Mouse (Mus musculus) hindbrain, embryonic 14.5 days (tissue): ENCODE data around the gene Brpf1. TPM values are rescaled to one million over a fixed set of nuclear protein-coding genes. Genes with fewer than 3 reads are reported as not detected.

Experiments
- ATAC-seq: fragments of 200-750 bp; cut with Nextera tagmentation; 2 replicates; pipeline ENCODE4 v1.8.0; 2017; ENCODE audit warnings: moderate number of reproducible peaks, mild to moderate bottlenecking, moderate TSS enrichment, moderate library complexity; ENCODE audit not compliant: low FRiP score
- DNase-seq: peaks from one replicate; pipeline ENCODE4 v3.0.0-alpha.2; 2015; ENCODE audit warnings: low spot score
- H3K27ac ChIP-seq: fragments of 300-500 bp; sonication (generic); 2 replicates; pipeline ENCODE4 v1.5.1; 2014; ENCODE audit warnings: mild to moderate bottlenecking, moderate library complexity
- H3K27me3 ChIP-seq: fragments of 300-500 bp; sonication (generic); 2 replicates; pipeline ENCODE4 v1.6.1; 2014; ENCODE audit warnings: mild to moderate bottlenecking, low read length, mixed read lengths; ENCODE audit not compliant: control insufficient read depth, insufficient read depth
- H3K36me3 ChIP-seq: fragments of 300-500 bp; sonication (generic); replicated peaks from 2 replicates; pipeline ENCODE4 v1.6.1; 2014; ENCODE audit not compliant: control insufficient read depth, insufficient read depth
- H3K4me1 ChIP-seq: fragments of 300-500 bp; sonication (generic); replicated peaks from 2 replicates; pipeline ENCODE4 v1.6.1; 2014; ENCODE audit warnings: antibody characterized with exemption, low read length, mixed read lengths; ENCODE audit not compliant: control insufficient read depth, insufficient read depth
- H3K4me2 ChIP-seq: fragments of 300-500 bp; sonication (generic); replicated peaks from 2 replicates; pipeline ENCODE4 v1.6.1; 2014; ENCODE audit warnings: mild to moderate bottlenecking, moderate library complexity
- H3K4me3 ChIP-seq: fragments of 300-500 bp; sonication (generic); replicated peaks from 2 replicates; pipeline ENCODE4 v1.5.1; 2014; ENCODE audit warnings: mild to moderate bottlenecking, low read length
- H3K9ac ChIP-seq: fragments of 300-500 bp; sonication (generic); 2 replicates; pipeline ENCODE4 v1.6.1; 2014
- H3K9me3 ChIP-seq: fragments of 300-500 bp; sonication (generic); 2 replicates; pipeline ENCODE4 v1.6.1; 2016; ENCODE audit warnings: low read length; ENCODE audit not compliant: control insufficient read depth
- WGBS: fragments of 180-500 bp; shearing (Covaris S2); extraction: QIAGEN DNeasy Blood & Tissue Kit; methylation state at CpG from one replicate; pipeline ENCODE4 v1.1.7; 2014; 5-methylcytosine and 5-hydroxymethylcytosine counted together
- polyA plus RNA-seq: library from polyadenylated mRNA; unstranded; fragments of >200 nt; fragmentation: Nextera tagmentation; extraction: Ambion mirVana; gene quantifications from 2 replicates; pipeline ENCODE4 v1.2.1, GENCODE M21; 2014

Gene Brpf1
- 17.5 and 18.1 TPM in 2 replicates for polyA plus RNA-seq

- Histone ChIP-seq H3K9ac (peak within 1 kb of the TSS; percentile 95), H3K4me3 (peak within 1 kb of the TSS; percentile 96), H3K4me2 (peak within 1 kb of the TSS; percentile 92), H3K36me3 (peaks cover 19% of the 10 kb centered on the region), H3K27me3 (no peaks in the 10 kb centered on the region), H3K4me1 (peaks cover 21% of the 10 kb centered on the region), H3K9me3 (no peaks in the 10 kb centered on the region), H3K27ac (peak within 1 kb of the TSS; percentile 99)
- DNase-seq: no peak
- peak; percentile 61 for ATAC-seq
- under 1% methylated on average over 32 of the region's 32 CpGs for WGBS
These were observed at the start of gene Brpf1 for GRCm38 (mm10) chr6:113306986-113307349. Gene Brpf1, plus strand, starts transcription at chr6:113307137.

GRCm38 (mm10) chr6:113261174-113261858, 45.6 kb upstream of the Brpf1 start:
- no peak for DNase-seq
- H3K27ac ChIP-seq: no peak overlapping the region
- WGBS: 92% methylated on average over 8 of the region's 8 CpGs
- H3K4me2 ChIP-seq: no peak overlapping the region
- no peak overlapping the region for H3K4me3 ChIP-seq
- H3K27me3 ChIP-seq: no peaks in the 10 kb centered on the region
- no peak overlapping the region for H3K9ac ChIP-seq
- no peak for ATAC-seq
- H3K36me3 ChIP-seq: peaks cover 85% of the 10 kb centered on the region
- no peaks in the 10 kb centered on the region for H3K9me3 ChIP-seq
- H3K4me1 ChIP-seq: no peaks in the 10 kb centered on the region

- ATAC-seq: peak; percentile 55; the same call in 1 of the 2 replicates
- Histone ChIP-seq H3K4me3 (no peak overlapping the region), H3K36me3 (peaks cover 87% of the 10 kb centered on the region), H3K27me3 (no peaks in the 10 kb centered on the region), H3K4me2 (no peak overlapping the region), H3K9ac (no peak overlapping the region), H3K27ac (0 out of 2 replicates have a peak overlapping the region, but pooled peaks have one; percentile 5), H3K4me1 (no peaks in the 10 kb centered on the region), H3K9me3 (no peaks in the 10 kb centered on the region)
- DNase-seq: no peak
- 92% methylated on average over 6 of the region's 6 CpGs for WGBS
These were observed 43.4 kb upstream of the Brpf1 start for GRCm38 (mm10) chr6:113263531-113263930.

- Histone ChIP-seq H3K9ac (no peak overlapping the region), H3K4me3 (no peak overlapping the region), H3K27me3 (no peaks in the 10 kb centered on the region), H3K36me3 (peaks cover 87% of the 10 kb centered on the region), H3K4me2 (no peak overlapping the region), H3K4me1 (no peaks in the 10 kb centered on the region), H3K27ac (no peak overlapping the region), H3K9me3 (no peaks in the 10 kb centered on the region)
- ATAC-seq (no peak), DNase-seq (no peak)
- 94% methylated on average over 8 of the region's 8 CpGs for WGBS
These were observed 42.5 kb upstream of the Brpf1 start for GRCm38 (mm10) chr6:113264429-113264828.

- no peak for DNase-seq
- no peak for ATAC-seq
- 89% methylated on average over 7 of the region's 7 CpGs for WGBS
- Histone ChIP-seq H3K4me1 (no peaks in the 10 kb centered on the region), H3K27me3 (no peaks in the 10 kb centered on the region), H3K36me3 (peaks cover 85% of the 10 kb centered on the region), H3K9me3 (no peaks in the 10 kb centered on the region), H3K4me2 (no peak overlapping the region), H3K27ac (no peak overlapping the region), H3K9ac (no peak overlapping the region), H3K4me3 (no peak overlapping the region)
These were observed 39.8 kb upstream of the Brpf1 start for GRCm38 (mm10) chr6:113266996-113267655.

- WGBS: 94% methylated on average over 1 of the region's 1 CpGs
- Histone ChIP-seq H3K27me3 (no peaks in the 10 kb centered on the region), H3K27ac (no peak overlapping the region), H3K4me1 (no peaks in the 10 kb centered on the region), H3K9ac (no peak overlapping the region), H3K9me3 (no peaks in the 10 kb centered on the region), H3K4me2 (no peak overlapping the region), H3K4me3 (no peak overlapping the region), H3K36me3 (peaks cover 85% of the 10 kb centered on the region)
- ATAC-seq (no peak), DNase-seq (no peak)
These were observed 38.9 kb upstream of the Brpf1 start for GRCm38 (mm10) chr6:113267988-113268387.

- 87% methylated on average over 3 of the region's 3 CpGs for WGBS
- peaks cover 91% of the 10 kb centered on the region for H3K36me3 ChIP-seq
- ATAC-seq (no peak), DNase-seq (no peak)
- no peak overlapping the region for H3K9ac ChIP-seq
- no peak overlapping the region for H3K27ac ChIP-seq
- no peaks in the 10 kb centered on the region for H3K9me3 ChIP-seq
- no peaks in the 10 kb centered on the region for H3K27me3 ChIP-seq
- H3K4me3 ChIP-seq: no peak overlapping the region
- no peaks in the 10 kb centered on the region for H3K4me1 ChIP-seq
- H3K4me2 ChIP-seq: no peak overlapping the region
These were observed 34.6 kb upstream of the Brpf1 start for GRCm38 (mm10) chr6:113272365-113272764.

- DNase-seq: no peak
- Histone ChIP-seq H3K36me3 (peaks cover 70% of the 10 kb centered on the region), H3K4me1 (peaks cover 2% of the 10 kb centered on the region), H3K27ac (no peak overlapping the region), H3K9me3 (no peaks in the 10 kb centered on the region), H3K4me2 (no peak overlapping the region), H3K4me3 (no peak overlapping the region), H3K9ac (no peak overlapping the region), H3K27me3 (peaks cover 11% of the 10 kb centered on the region)
- no peak for ATAC-seq
- 74% methylated on average over 4 of the region's 4 CpGs for WGBS
These were observed 30.1 kb upstream of the Brpf1 start for GRCm38 (mm10) chr6:113276846-113277245.

- peaks cover 28% of the 10 kb centered on the region for H3K36me3 ChIP-seq
- WGBS: 69% methylated on average over 6 of the region's 6 CpGs
- peaks cover 15% of the 10 kb centered on the region for H3K4me1 ChIP-seq
- peak overlapping the region; percentile 68; the same call in 1 of the 2 replicates for H3K4me2 ChIP-seq
- H3K9ac ChIP-seq: no peak overlapping the region
- DNase-seq (no peak), ATAC-seq (no peak)
- peak overlapping the region; percentile 36; the same call in 1 of the 2 replicates for H3K4me3 ChIP-seq
- no peak overlapping the region for H3K27ac ChIP-seq
- H3K9me3 ChIP-seq: no peaks in the 10 kb centered on the region
- peaks cover 44% of the 10 kb centered on the region for H3K27me3 ChIP-seq
These were observed 25.3 kb upstream of the Brpf1 start for GRCm38 (mm10) chr6:113281676-113282075.
